Mouse (Mus musculus) heart, adult 2 months (tissue): ENCODE measurements around the gene Dnajc30.

ENCODE experiments used
- CTCF ChIP-seq: fragments of 200-600 bp; IDR thresholded peaks from 2 replicates; pipeline ENCODE4 v1.8.1; 2022; ENCODE audit warnings: antibody characterized with exemption, mild to moderate bottlenecking, moderate library complexity
- POLR2A ChIP-seq: fragments of 200-500 bp; IDR thresholded peaks from 2 replicates; pipeline ENCODE4 v1.6.1; 2011; ENCODE audit warnings: mild to moderate bottlenecking, low read depth, low read length, control low read depth; ENCODE audit not compliant: insufficient read depth

DNA sequence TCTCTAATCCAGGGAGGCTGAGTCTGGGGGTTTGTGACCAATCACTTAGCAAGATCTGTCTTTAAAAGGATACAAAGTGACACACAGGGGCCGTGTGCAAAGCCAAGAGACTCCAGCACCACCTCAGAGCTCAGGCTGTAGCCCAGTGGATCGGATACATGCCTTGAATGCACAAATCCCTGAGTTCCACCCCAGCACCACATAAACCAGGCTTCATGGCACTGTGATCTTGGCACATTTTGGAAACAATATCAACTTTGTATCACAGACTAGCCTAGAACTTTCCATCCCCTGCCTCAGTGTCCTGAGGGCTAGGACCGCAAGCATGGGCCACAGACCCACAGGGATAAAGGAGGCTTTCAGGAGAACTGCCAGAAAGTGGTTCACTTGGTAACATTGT is 2.0 kb downstream of the Dnajc30 start:
- TF ChIP-seq POLR2A, result no peak
- TF ChIP-seq CTCF, result no peak
